Mouse (Mus musculus): ENCODE results near the gene Il1rl1.

Il1rl1 gene

DNA sequence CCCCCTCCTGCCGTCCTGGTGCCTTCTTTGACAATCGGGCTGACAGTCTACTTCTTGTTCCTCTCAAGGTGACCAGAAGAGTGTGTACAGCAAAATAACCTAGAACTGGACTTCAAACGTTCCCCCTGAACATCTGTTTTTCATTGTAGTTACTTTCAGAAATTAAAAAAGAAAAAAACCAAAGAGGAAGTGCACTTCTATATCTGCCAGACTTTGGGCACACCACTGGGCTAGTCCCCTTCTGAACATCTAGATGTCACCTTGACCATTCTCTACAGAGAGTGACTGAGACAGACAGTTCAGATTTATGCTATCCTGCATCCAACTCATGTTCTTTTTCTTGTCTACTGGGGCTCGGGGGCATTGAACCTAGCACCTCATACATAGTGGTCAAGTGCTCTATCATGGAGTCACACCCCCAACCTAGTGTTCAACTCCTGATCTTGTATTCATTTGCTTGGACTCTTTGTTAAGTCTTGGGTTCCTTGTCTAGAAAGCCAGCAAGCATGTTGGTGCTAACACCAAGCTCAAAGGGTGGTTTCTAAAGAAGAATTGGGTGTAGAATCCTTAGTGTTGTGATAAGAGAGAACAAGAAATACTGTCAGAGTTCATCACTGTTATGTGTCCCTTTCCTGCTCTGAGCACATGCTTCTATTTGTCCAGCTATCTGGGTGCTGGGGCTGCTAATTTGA, 919 bp downstream of the Il1rl1 start:
- in situ Hi-C loops (cut with MboI; ENCODE audit: low pct_unique_long_range_greater_than_20kb in 1 of 2, low sequenced_read_pairs in 2 of 2, unreplicated experiment in 1 of 2): no loop called here

DNA sequence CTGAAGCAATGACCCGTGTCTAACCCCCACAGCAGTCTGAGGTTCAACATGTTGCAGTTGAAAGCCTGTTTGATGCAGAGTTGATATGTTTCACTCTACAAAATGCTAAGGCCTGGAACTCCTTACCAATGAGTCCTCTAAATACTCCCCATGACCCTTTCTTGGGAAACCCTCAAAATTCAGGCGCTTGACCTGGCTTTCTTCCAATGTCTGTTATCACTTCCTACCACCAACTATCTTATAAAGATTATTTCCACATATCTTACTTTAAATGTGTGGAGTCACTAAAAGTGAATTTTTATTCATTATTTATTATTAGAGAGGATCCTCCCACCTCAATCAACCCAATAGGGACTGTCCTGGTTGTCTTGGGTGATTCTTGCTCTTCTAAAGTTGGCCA, 2.8 kb downstream of the Il1rl1 start:
- in situ Hi-C loops (cut with MboI; ENCODE audit: low pct_unique_long_range_greater_than_20kb in 1 of 2, low sequenced_read_pairs in 2 of 2, unreplicated experiment in 1 of 2): no loop called here

DNA sequence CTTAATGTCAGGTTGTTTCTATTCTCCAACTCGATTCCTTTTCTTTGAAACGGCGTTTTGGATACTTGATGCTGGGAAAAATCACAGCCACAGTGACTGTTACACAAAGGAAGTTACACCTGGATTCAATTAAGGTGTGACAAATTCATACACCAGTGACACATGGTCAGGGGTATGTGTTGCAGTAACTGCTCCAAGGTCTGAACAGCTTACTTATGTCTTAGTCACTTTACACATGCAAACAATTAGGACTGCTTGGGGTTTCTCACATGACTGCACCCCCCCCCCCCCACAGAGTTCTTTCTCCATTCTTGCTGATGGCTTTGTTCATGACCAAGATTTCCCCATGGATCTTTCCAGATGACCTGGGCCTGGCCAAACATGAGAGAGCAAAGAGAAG, 6.6 kb downstream of the Il1rl1 start:
- in situ Hi-C loops (cut with MboI; ENCODE audit: low pct_unique_long_range_greater_than_20kb in 1 of 2, low sequenced_read_pairs in 2 of 2, unreplicated experiment in 1 of 2): no loop called here

DNA sequence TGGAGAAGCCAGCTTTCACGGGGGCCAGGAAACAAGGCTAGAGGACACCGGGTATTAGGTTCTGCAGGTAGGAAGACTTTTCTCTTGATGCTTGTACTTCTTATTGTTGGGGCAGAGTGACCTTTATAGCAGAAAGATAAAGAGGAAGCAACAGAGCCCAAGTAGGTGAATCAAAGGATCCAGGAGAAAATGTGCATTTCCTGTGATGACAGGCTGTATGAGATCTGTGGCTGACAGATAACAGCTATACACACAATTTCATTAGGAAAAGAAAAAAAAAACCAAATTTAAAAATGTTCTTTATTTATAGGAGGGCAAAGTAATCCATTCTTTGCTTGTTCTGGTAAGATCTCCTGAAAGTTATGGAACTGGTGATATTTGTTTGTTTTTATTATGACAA, 8.0 kb downstream of the Il1rl1 start:
- in situ Hi-C loops (cut with MboI; ENCODE audit: low pct_unique_long_range_greater_than_20kb in 1 of 2, low sequenced_read_pairs in 2 of 2, unreplicated experiment in 1 of 2): no loop called here

DNA sequence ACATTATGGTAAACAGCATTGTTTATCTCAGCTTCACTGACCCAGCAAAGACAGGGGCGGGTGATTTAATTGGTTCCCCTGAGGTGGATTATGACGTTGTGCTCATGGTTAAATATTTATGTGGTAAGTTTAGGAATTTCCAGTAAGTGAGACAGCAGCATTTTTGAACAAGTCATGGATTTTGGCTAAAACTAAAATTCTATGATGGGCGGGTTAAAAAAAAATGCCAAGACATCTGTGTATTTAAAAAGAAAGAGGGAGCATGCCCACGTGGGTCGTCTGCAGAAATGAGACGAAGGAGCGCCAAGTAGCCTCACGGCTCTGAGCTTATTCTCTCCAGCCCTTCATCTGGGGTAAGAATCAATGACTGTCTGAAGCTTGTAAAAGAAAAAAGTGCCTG, 10.1 kb downstream of the Il1rl1 start:
- in situ Hi-C loops (cut with MboI; ENCODE audit: low pct_unique_long_range_greater_than_20kb in 1 of 2, low sequenced_read_pairs in 2 of 2, unreplicated experiment in 1 of 2): no loop called here

DNA sequence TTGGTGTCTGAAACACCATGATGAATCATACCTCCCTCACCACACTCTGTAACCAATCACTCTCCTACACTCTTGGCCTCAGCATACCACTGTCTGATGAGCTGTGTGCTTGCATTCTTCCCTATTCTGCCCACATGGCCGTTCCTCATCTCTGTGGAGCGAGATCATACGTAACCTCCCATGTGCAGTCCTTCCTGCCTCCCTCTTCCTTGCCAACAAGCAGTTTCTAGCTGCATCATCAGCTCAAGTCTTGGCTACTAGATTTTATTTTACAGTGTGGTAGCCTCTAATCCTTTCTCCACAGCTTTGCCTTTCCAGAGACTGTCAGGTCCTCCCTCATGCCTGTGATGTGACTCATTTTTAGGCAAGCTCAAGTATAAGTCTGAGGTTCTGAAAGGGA, 15.4 kb downstream of the Il1rl1 start:
- in situ Hi-C loops (cut with MboI; ENCODE audit: low pct_unique_long_range_greater_than_20kb in 1 of 2, low sequenced_read_pairs in 2 of 2, unreplicated experiment in 1 of 2): no loop called here

DNA sequence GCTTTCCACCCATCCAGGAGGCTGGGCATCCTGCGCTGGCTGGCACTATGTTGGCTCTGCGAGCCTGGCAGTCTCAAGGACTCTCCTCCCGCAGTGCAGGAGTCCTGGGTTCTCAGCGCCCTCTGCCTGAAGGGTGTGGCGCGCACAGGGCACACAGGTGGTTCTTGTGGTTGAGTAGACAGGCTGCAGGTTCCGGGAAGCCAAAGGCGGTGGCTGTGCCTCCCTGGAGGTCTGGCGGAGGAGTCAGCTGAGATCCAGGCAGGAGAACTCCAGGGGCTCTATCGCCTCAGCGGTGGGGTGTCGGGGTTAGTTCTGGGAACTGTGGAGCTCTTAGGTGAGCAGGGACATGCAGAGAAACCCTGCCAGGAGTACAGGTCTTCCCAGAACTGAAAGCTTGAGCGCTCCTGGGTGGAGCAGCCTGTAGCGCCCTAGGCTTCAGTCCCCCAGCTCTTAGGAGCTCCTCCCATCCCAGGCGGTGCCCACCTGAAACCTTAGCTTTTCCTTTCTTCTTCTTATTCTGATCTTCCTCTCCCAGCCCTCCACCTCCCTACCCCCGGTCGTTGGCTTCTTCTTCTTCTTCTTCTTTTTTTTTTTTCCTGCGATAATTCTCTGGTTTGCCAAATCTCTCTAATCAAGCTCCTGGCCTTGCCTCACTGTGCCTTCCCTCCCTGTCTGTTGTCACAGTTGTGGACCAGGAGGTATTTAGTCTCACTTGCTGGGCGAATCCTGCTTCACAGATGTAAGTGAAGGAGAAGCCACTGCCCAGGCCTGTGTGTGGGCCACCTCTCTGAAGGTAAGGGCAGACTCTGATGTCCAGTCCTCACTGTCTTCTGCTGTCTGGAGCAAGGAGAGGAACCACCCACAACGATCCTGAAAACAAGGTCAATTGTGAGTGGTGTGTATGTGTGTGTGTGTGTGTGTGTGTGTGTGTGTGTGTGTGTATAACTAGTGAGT, 36.4 kb downstream of the Il1rl1 start, which contains the start of gene Il18r1:
Gene Il18r1 (plus strand): TSS at position 76 of the 954 bp plus-strand sequence.
- in situ Hi-C loops (cut with MboI; ENCODE audit: low pct_unique_long_range_greater_than_20kb in 1 of 2, low sequenced_read_pairs in 2 of 2, unreplicated experiment in 1 of 2): no loop called here

DNA sequence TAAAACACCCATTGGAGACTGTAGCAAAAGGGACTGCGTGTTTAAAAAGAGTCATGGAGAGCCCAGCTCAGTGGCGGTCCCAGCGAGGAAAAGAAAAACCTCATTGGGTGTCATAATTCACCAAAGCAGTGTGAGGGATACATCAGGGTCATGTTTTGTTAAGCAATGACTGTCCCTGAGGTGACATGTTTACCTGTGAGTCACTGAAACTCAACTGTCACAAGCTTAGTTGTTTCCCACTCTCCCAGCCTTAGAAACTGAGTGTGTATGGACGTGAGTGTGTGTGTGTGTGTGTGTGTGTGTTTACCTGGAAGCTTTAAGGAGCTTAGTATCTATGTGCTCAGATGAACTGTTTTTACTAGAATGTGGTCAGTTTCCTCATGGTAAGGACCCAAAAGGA, 37.9 kb downstream of the Il1rl1 start:
- in situ Hi-C loops (cut with MboI; ENCODE audit: low pct_unique_long_range_greater_than_20kb in 1 of 2, low sequenced_read_pairs in 2 of 2, unreplicated experiment in 1 of 2): no loop called here

DNA sequence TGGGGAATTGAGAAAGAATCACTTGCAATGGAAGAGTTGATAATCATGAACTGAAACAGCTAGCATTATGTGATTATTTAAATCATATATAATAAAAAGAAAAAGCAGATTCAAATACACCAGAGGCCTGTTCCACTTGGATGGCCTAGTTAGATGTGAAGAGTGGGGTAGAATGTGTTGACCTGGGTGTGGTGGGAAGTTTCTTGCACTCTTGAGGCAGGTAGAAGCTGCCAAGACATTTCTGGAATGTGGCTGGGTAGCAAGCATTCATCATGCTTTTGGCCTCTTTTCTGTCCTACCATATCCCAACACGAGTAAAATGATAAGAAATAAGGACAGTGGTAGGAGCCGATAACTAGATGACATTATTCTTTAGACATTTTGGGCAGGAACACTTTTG, 39.4 kb downstream of the Il1rl1 start:
- in situ Hi-C loops (cut with MboI; ENCODE audit: low pct_unique_long_range_greater_than_20kb in 1 of 2, low sequenced_read_pairs in 2 of 2, unreplicated experiment in 1 of 2): no loop called here

DNA sequence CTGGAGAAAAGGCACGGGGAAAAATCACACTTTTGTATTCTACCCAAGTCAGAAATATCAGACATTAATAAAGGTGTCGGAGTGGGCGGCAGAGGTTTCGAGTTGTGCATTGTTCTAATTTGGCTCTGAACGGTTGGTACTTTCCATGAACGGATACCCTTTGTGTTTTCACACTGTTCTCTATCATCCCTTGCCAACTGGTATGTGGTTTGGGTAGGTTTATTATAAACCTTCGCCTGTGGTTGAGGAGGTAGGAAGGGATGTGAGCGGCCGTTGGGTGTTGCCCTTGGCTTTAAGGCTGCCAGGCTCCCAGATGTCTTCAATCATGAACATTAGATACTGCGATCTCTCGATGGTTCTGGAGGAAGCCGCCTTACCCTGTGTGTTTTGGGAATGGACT, 40.5 kb downstream of the Il1rl1 start:
- in situ Hi-C loops (cut with MboI; ENCODE audit: low pct_unique_long_range_greater_than_20kb in 1 of 2, low sequenced_read_pairs in 2 of 2, unreplicated experiment in 1 of 2): no loop called here

DNA sequence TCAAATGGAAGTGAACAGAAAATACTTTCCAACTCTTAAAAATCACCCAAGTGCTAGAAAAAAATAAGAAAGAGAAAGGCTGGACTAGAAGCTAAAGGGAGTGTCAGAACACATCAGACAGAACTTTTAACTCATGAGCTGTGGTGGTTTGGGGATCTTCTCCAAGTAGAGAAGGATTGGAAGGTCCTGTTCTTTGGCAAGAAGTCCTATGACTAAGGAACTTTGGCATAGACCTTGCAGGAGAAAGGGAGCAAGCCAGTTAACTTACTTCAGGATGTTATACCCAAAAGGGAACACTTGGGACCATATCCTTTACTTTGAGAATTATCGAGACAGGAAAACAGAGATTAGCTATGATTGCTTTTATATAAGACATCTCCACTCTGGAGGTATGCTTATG, 43.0 kb downstream of the Il1rl1 start:
- in situ Hi-C loops (cut with MboI; ENCODE audit: low pct_unique_long_range_greater_than_20kb in 1 of 2, low sequenced_read_pairs in 2 of 2, unreplicated experiment in 1 of 2): no loop called here

DNA sequence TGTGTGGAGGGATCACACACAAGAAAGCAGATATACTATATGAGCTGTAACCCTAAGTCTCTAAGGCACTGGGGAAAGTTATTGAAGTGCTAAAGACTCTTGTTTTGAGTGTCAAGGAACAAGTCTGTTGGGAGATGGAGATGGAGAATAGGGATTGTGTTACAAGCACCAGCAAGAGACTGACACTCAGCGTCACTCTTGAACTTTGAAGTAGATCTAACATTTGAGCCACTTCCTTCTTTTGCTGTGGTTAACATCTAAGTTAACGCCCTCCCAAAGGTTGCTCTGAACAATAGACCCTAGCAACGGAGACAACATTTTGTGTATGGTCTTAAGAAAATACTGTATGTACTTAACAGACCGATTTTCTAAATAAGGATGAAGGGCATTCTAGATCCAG, 44.3 kb downstream of the Il1rl1 start:
- in situ Hi-C loops (cut with MboI; ENCODE audit: low pct_unique_long_range_greater_than_20kb in 1 of 2, low sequenced_read_pairs in 2 of 2, unreplicated experiment in 1 of 2): no loop called here

DNA sequence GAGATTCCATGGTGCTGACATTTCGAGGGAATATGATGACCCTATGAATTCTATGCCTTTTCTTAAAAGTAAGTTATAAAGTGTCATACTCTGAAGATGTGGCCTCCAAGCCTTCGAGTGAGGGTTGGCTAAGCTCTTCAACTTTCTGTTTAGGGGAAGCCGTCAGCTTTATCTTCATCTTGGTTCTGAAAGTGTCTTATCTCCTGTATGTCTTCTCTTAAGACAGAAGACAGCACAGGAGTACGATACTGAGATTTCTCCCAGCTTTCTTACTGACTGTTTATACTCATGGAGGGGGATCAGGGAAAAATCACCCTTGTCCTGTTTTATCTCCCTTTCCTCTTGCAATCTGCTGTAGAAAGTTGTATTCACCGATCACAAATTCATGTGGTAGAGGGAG, 45.0 kb downstream of the Il1rl1 start:
- in situ Hi-C loops (cut with MboI; ENCODE audit: low pct_unique_long_range_greater_than_20kb in 1 of 2, low sequenced_read_pairs in 2 of 2, unreplicated experiment in 1 of 2): no loop called here

DNA sequence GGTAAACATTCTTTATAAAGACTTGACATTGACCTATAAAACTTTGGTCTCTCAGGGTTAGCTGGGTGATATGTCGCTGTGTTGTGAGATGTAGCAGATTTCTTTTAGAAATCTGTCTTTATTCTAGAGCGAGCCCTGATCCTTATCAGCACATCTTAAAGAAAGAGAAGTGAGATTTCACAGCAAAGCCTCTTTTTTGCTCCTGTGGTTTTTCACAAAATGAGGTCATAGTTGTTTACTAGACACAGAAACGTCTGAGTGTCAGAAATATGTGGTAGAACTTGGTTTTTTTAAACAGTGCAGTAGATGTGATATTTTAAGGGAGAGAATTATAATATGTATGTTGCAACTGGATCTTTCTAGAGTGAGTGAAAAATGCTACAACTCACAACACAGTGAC, 46.3 kb downstream of the Il1rl1 start:
- in situ Hi-C loops (cut with MboI; ENCODE audit: low pct_unique_long_range_greater_than_20kb in 1 of 2, low sequenced_read_pairs in 2 of 2, unreplicated experiment in 1 of 2): no loop called here

DNA sequence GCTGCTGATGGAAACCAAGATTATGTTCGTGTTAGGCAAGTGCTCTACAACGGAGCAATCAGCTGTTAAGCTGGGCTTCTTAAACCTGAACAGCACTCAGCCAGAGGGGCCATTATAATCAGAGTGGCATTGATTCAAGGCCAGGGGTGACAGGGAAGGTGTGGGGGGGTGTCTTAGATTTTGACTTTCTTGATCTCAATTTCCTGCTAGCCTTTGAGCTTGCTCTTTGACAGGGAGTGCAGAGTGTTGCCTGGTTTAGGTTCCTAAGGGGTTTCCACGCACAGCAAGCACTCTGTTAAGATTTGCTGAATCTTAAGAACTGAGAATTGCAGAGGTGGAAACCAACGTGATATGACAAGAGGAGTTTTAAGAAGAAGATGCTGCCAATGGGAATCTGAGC, 47.4 kb downstream of the Il1rl1 start:
- in situ Hi-C loops (cut with MboI; ENCODE audit: low pct_unique_long_range_greater_than_20kb in 1 of 2, low sequenced_read_pairs in 2 of 2, unreplicated experiment in 1 of 2): no loop called here

DNA sequence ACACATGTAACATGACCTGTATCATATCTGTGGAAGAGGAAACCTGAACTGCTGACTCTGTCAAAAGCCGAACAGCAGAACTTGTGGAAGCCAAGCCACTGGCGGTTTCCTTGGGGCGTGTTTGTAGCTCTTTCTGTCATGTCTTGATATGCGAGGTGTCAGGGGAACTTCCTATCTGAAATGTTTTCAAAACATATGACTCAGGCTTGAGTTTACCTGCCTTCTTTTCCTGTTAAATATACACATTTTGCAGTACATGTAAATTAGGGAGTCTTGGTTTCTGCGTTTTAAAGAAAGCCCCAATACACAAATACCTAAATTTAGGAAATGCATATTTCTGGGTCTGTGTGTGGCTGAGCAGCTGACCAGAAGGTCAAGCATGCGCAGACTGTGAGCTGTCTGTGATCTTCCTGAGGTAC, 50.1 kb downstream of the Il1rl1 start:
- in situ Hi-C loops (cut with MboI; ENCODE audit: low pct_unique_long_range_greater_than_20kb in 1 of 2, low sequenced_read_pairs in 2 of 2, unreplicated experiment in 1 of 2): no loop called here

DNA sequence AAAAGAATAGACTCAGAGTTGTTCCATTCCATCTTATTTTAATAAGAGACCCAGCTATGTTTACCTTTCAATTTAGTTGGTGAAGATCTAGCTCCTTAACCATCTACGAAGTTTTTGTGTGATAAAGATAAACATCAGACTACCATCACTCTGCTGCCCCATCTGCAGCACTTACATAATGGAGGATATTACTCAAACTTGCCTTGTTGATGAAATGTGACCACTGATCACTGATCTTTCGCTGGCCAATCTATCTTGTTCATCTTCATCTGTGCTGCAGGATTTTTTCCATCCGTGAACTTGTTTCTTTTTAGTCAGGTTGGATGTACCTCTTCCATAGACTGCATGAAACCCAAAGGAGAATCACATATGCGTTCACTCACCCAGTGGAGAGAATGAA, 65.2 kb downstream of the Il1rl1 start:
- in situ Hi-C loops (cut with MboI; ENCODE audit: low pct_unique_long_range_greater_than_20kb in 1 of 2, low sequenced_read_pairs in 2 of 2, unreplicated experiment in 1 of 2): no loop called here

DNA sequence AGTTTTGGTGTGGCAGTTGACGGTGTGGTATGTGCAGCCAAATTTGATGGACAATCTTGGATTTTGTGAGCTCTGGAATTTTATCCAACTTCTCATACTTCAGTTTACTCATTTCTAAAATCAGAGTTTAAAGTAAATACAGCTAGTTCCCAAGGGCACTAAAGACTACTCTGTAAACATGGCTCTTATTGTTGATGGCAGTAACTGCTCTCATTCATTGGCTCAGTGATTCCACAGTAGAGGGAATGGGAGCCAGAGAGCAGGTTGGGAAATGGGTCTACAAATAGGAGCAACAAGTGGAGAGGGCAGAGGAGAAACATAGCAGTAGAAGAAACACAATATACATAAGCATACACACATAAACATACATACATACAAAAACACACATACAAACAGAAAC, 70.3 kb downstream of the Il1rl1 start:
- in situ Hi-C loops (cut with MboI; ENCODE audit: low pct_unique_long_range_greater_than_20kb in 1 of 2, low sequenced_read_pairs in 2 of 2, unreplicated experiment in 1 of 2): no loop called here

DNA sequence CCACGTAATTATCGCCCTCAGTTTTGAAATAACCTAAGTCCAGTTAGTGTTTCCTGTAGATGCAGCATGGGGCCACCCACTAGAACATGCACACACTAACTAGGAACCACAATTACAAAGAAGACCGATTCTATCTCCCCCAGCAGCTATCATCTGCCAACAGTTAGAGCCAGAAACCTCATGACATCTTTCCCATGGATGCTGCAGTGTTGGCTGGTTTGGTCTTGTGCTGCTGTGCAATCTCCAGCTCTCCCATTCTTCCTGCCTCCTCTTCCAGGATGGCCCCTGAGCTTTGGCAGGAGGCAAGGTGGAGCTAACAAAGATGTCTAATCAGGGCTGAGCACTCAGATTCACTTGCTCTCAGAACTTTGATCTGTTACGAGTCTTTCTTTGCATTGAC, 71.8 kb downstream of the Il1rl1 start:
- in situ Hi-C loops (cut with MboI; ENCODE audit: low pct_unique_long_range_greater_than_20kb in 1 of 2, low sequenced_read_pairs in 2 of 2, unreplicated experiment in 1 of 2): no loop called here

Data from mouse embryonic stem cell (cell line).